ENCODE assay signal across 14 mouse cellular contexts in genomic region chr2:31844729-31845136, GRCm38 (mm10). TPM values are rescaled to one million over a fixed set of nuclear protein-coding genes. Genes with fewer than 3 reads are reported as not detected.
A peak's percentile ranks its signal among the peaks of the same experiment; 100 is the strongest.
DNase-seq lines count a peak whose midpoint lies in the region; ATAC-seq and TF ChIP-seq lines count a peak whose summit lies in the region.
"Had no signal": no experiment of that assay in that cellular context is flagged by ENCODE, and none has a peak within 500 bp of the region (broad histone marks: within the 10 kb centered on the region; RNA-seq: fewer than 3 reads in every experiment).

No protein-coding gene starts in this region.

- H3K27ac ChIP-seq in lung, postnatal 0 days (ENCODE audit: low read length) = no peak overlapping the region
- H3K27ac ChIP-seq in forebrain, embryonic 12.5 days = 0 out of 2 replicates have a peak overlapping the region, but pooled peaks have one; percentile 3
- H3K27ac ChIP-seq in limb, embryonic 10.5 days = no peak overlapping the region
- H3K27ac ChIP-seq in neural tube, embryonic 14.5 days (ENCODE audit: low read depth, low read length) = no peak overlapping the region
- H3K27ac ChIP-seq: embryonic facial prominence, embryonic 15.5 days had no signal

- peaks cover 42% of the 10 kb centered on the region for H3K27me3 ChIP-seq in lung, postnatal 0 days (replicated peaks; ENCODE audit: insufficient read depth, low read length)
- peaks cover 79% of the 10 kb centered on the region for H3K27me3 ChIP-seq in forebrain, embryonic 12.5 days
- peaks cover 83% of the 10 kb centered on the region for H3K27me3 ChIP-seq in limb, embryonic 10.5 days (ENCODE audit: low read depth, poor library complexity, severe bottlenecking)
- H3K27me3 ChIP-seq in neural tube, embryonic 14.5 days (ENCODE audit: control insufficient read depth, insufficient read depth, low read length) = peaks cover 24% of the 10 kb centered on the region

- H3K9me3 ChIP-seq in lung, postnatal 0 days (ENCODE audit: low read length) = no peaks in the 10 kb centered on the region
- H3K9me3 ChIP-seq in forebrain, embryonic 12.5 days = no peaks in the 10 kb centered on the region
- no peaks in the 10 kb centered on the region for H3K9me3 ChIP-seq in limb, embryonic 10.5 days (replicated peaks)
- no peaks in the 10 kb centered on the region for H3K9me3 ChIP-seq in neural tube, embryonic 14.5 days (ENCODE audit: control insufficient read depth, low read length)
- H3K9me3 ChIP-seq: embryonic facial prominence, embryonic 15.5 days had no signal

- H3K4me3 ChIP-seq in lung, postnatal 0 days (ENCODE audit: low read depth, low read length) = no peak overlapping the region
- H3K4me3 ChIP-seq in forebrain, embryonic 12.5 days (replicated peaks) = peak overlapping the region; percentile 8; the same call in 1 of the 2 replicates
- H3K4me3 ChIP-seq in limb, embryonic 10.5 days = 0 out of 2 replicates have a peak overlapping the region, but pooled peaks have one; percentile 68
- H3K4me3 ChIP-seq in neural tube, embryonic 14.5 days (ENCODE audit: low read depth, low read length) = no peak overlapping the region

- no peak for TF ChIP-seq CTCF in lung, postnatal 0 days (IDR thresholded peaks at IDR 0.05)

- DNase-seq in lung, postnatal 0 days (ENCODE audit: low spot score) = no peak
- no peak for DNase-seq in lung, postnatal 36 days
- no peak for DNase-seq in limb, embryonic 10.5 days (ENCODE audit: low spot score)
- no peak for DNase-seq in frontal cortex, postnatal 25 days (ENCODE audit: low spot score in 2 of 2)
- DNase-seq: heart, adult 11 months; kidney, adult 2 months; lung, embryonic 14.5 days had no signal

- 5% methylated on average over 10 of the region's 10 CpGs for WGBS in lung, postnatal 0 days
- 2% methylated on average over 10 of the region's 10 CpGs for WGBS in forebrain, embryonic 12.5 days
- WGBS in limb, embryonic 10.5 days = 2% methylated on average over 10 of the region's 10 CpGs
- WGBS in neural tube, embryonic 14.5 days = 5% methylated on average over 10 of the region's 10 CpGs

- H3K36me3 ChIP-seq in lung, postnatal 0 days (ENCODE audit: insufficient read depth, low read length) = no peaks in the 10 kb centered on the region
- H3K36me3 ChIP-seq in forebrain, embryonic 12.5 days (replicated peaks) = no peaks in the 10 kb centered on the region
- H3K36me3 ChIP-seq in limb, embryonic 10.5 days = no peaks in the 10 kb centered on the region
- H3K36me3 ChIP-seq in neural tube, embryonic 14.5 days (ENCODE audit: control insufficient read depth, insufficient read depth, low read length) = no peaks in the 10 kb centered on the region
- H3K36me3 ChIP-seq: embryonic facial prominence, embryonic 15.5 days had no signal

- H3K9ac ChIP-seq in lung, postnatal 0 days (replicated peaks; ENCODE audit: low read depth) = no peak overlapping the region
- no peak overlapping the region for H3K9ac ChIP-seq in forebrain, embryonic 12.5 days
- no peak overlapping the region for H3K9ac ChIP-seq in neural tube, embryonic 14.5 days (replicated peaks; ENCODE audit: low read depth, low read length)
- H3K9ac ChIP-seq: embryonic facial prominence, embryonic 15.5 days had no signal

- peak; percentile 38; the same call in 1 of the 2 replicates for ATAC-seq in lung, postnatal 0 days
- peak; percentile 58; the same call in 1 of the 2 replicates for ATAC-seq in forebrain, embryonic 12.5 days (ENCODE audit: low FRiP score)
- ATAC-seq in neural tube, embryonic 14.5 days (ENCODE audit: low read depth) = peak; percentile 64; the same call in 1 of the 2 replicates
- ATAC-seq in megakaryocyte, adult 5-6 weeks (ENCODE audit: poor library complexity, severe bottlenecking) = no peak
- no peak for ATAC-seq in megakaryocyte progenitor cell, adult 5-6 weeks (replicated peaks; ENCODE audit: poor library complexity)

- no peak for TF ChIP-seq EP300 in lung, postnatal 0 days (IDR thresholded peaks at IDR 0.05)

- H3K4me1 ChIP-seq in lung, postnatal 0 days (ENCODE audit: insufficient read depth, low read depth, low read length) = peaks cover 10% of the 10 kb centered on the region; the same call in 1 of the 2 replicates
- peaks cover 31% of the 10 kb centered on the region for H3K4me1 ChIP-seq in forebrain, embryonic 12.5 days
- H3K4me1 ChIP-seq in limb, embryonic 10.5 days = peaks cover 35% of the 10 kb centered on the region
- peaks cover 27% of the 10 kb centered on the region for H3K4me1 ChIP-seq in neural tube, embryonic 14.5 days (ENCODE audit: control insufficient read depth, insufficient read depth, low read length)

- no peak overlapping the region for H3K4me2 ChIP-seq in lung, postnatal 0 days (replicated peaks; ENCODE audit: low read depth, low read length)
- no peak overlapping the region for H3K4me2 ChIP-seq in forebrain, embryonic 12.5 days
- H3K4me2 ChIP-seq in neural tube, embryonic 14.5 days (ENCODE audit: low read depth, low read length) = peak overlapping the region; percentile 14; the same call in 1 of the 2 replicates

RNA-seq across cellular contexts. Expression of gene Fibcd1, which starts 1.1 kb away (rescaled TPM):
- 0.02 and 0.08 TPM in 2 replicates for polyA plus RNA-seq in lung, postnatal 0 days (2015; fragmentation: Nextera tagmentation; extraction: Ambion mirVana)
- 1.1 and 1.2 TPM in 2 replicates for polyA plus RNA-seq in forebrain, embryonic 12.5 days (2016; fragmentation: Nextera tagmentation; extraction: Ambion mirVana)
- 0.04 and 0.13 TPM in 2 replicates for polyA plus RNA-seq in limb, embryonic 10.5 days (2016; fragmentation: Nextera tagmentation; extraction: Ambion mirVana)
- 3.8 and 4.3 TPM in 2 replicates for polyA plus RNA-seq in neural tube, embryonic 14.5 days (2014; fragmentation: Nextera tagmentation; extraction: Ambion mirVana)
- not detected in 2 replicates for total RNA-seq in megakaryocyte, adult 5-6 weeks (2015)
- 0.04 TPM in 1 of 2 replicates, not detected in the other for total RNA-seq in megakaryocyte, adult 5-6 weeks (2017)
- not detected in 2 replicates for total RNA-seq in megakaryocyte progenitor cell, adult 5-6 weeks (2015)
- total RNA-seq in megakaryocyte progenitor cell, adult 5-6 weeks (2017) = not detected in 2 replicates

RNA-seq across cellular contexts. Expression of gene Qrfp, which starts 34.4 kb away (rescaled TPM):
- 0.04 and 0.13 TPM in 2 replicates for polyA plus RNA-seq in lung, postnatal 0 days (2015; fragmentation: Nextera tagmentation; extraction: Ambion mirVana)
- 0.06 TPM in 1 of 2 replicates, not detected in the other for polyA plus RNA-seq in forebrain, embryonic 12.5 days (2016; fragmentation: Nextera tagmentation; extraction: Ambion mirVana)
- 0.06 and 0.23 TPM in 2 replicates for polyA plus RNA-seq in limb, embryonic 10.5 days (2016; fragmentation: Nextera tagmentation; extraction: Ambion mirVana)
- polyA plus RNA-seq in neural tube, embryonic 14.5 days (2014; fragmentation: Nextera tagmentation; extraction: Ambion mirVana) = 0.09 TPM in 1 of 2 replicates, not detected in the other
- 0.57 and 0.65 TPM in 2 replicates for total RNA-seq in megakaryocyte, adult 5-6 weeks (2015)
- total RNA-seq in megakaryocyte, adult 5-6 weeks (2017) = 0.04 and 0.29 TPM in 2 replicates
- total RNA-seq in megakaryocyte progenitor cell, adult 5-6 weeks (2015) = not detected in 2 replicates
- total RNA-seq in megakaryocyte progenitor cell, adult 5-6 weeks (2017) = not detected in 2 replicates
- total RNA-seq: adrenal gland, postnatal 4 days; left cerebral cortex, adult 18-20 months had no signal
- polyA plus RNA-seq: lung, embryonic 14.5 days had no signal

RNA-seq across cellular contexts. Expression of gene Lamc3, which starts 42.4 kb away (rescaled TPM):
- 2.9 and 3.4 TPM in 2 replicates for polyA plus RNA-seq in lung, postnatal 0 days (2015; fragmentation: Nextera tagmentation; extraction: Ambion mirVana)
- polyA plus RNA-seq in forebrain, embryonic 12.5 days (2016; fragmentation: Nextera tagmentation; extraction: Ambion mirVana) = 5.2 and 5.6 TPM in 2 replicates
- 0.15 and 0.16 TPM in 2 replicates for polyA plus RNA-seq in limb, embryonic 10.5 days (2016; fragmentation: Nextera tagmentation; extraction: Ambion mirVana)
- 0.60 and 4.9 TPM in 2 replicates for polyA plus RNA-seq in neural tube, embryonic 14.5 days (2014; fragmentation: Nextera tagmentation; extraction: Ambion mirVana)
- total RNA-seq in megakaryocyte, adult 5-6 weeks (2015) = not detected in 2 replicates
- total RNA-seq in megakaryocyte, adult 5-6 weeks (2017) = not detected in 2 replicates
- total RNA-seq in megakaryocyte progenitor cell, adult 5-6 weeks (2015) = not detected in 2 replicates
- total RNA-seq in megakaryocyte progenitor cell, adult 5-6 weeks (2017) = not detected in 2 replicates

Comparison
In these comparisons a context has a peak if more than half of its experiments do, and no peak if none do; other contexts are left out.
1. ATAC-seq: peak in lung, postnatal 0 days (single experiment), forebrain, embryonic 12.5 days (single experiment) and neural tube, embryonic 14.5 days (single experiment); none in megakaryocyte, adult 5-6 weeks (single experiment) and megakaryocyte progenitor cell, adult 5-6 weeks (single experiment).
2. H3K4me3 ChIP-seq: peak in forebrain, embryonic 12.5 days (single experiment) and limb, embryonic 10.5 days (single experiment); none in lung, postnatal 0 days (single experiment) and neural tube, embryonic 14.5 days (single experiment).